Mouse (Mus musculus): ENCODE measurements around the gene Krt83.

- TF ChIP-seq CTCF (IDR thresholded peaks at IDR 0.05; ENCODE audit: low read depth, low read length): no peak
- no peak for TF ChIP-seq POLR2A (IDR thresholded peaks at IDR 0.05; ENCODE audit: insufficient read depth, low read length)
- no peak for TF ChIP-seq EP300 (IDR thresholded peaks at IDR 0.05; ENCODE audit: insufficient read depth, low read depth, low read length)
These were observed 32.9 kb downstream of the Krt83 start for GRCm38 (mm10) chr15:101458361-101458930.
